Mouse (Mus musculus): ENCODE results near the gene Fam214b.

GRCm38 (mm10) chr4:43074923-43075322 lies 28.9 kb upstream of the Fam214b start:
- no peak for TF ChIP-seq CTCF (IDR thresholded peaks at IDR 0.05; ENCODE audit: control insufficient read depth, insufficient read depth, insufficient read length)
- TF ChIP-seq CEBPB (IDR thresholded peaks at IDR 0.05; ENCODE audit: low read depth) = no peak
- no peak for TF ChIP-seq USF1 (IDR thresholded peaks at IDR 0.05; ENCODE audit: low read depth)
